Mouse (Mus musculus): ENCODE measurements at regions not wholly inside any gene's neighbourhood (a gene's known extent, or its start where the extent isn't known, plus 50 kb on each side); places are given as distances from the start of the nearest gene placed in this dataset.

DNA sequence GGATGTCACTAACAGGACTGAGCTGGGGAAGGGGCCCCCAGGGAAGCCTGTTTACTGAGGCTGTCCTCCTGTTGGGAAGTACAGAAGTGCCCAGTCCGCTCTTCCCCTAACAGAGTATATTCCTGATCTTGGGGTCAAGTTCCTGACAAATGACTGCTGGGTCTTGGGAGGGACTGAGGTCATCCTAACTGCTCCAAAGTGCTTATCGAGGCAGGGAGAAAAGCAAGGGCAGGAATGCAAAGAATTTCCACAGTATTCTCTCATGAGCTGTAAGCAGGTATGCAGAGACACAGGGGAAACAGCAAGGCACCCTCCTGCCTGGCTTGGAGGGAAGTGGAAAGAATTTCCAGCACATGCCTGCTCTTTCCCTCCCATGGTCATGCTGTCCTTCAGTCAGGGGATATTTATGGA lies 107.9 kb downstream of the Oma1 start:
- Histone ChIP-seq H3K4me2 (ENCODE audit: low read depth, low read length) (no peak overlapping the region), H3K27ac (replicated peaks; ENCODE audit: low read depth, low read length) (no peak overlapping the region), H3K4me3 (ENCODE audit: low read depth, low read length) (no peak overlapping the region), H3K4me1 (ENCODE audit: control insufficient read depth, insufficient read depth, low read length) (no peaks in the 10 kb centered on the region), H3K9me3 (replicated peaks; ENCODE audit: control insufficient read depth, low read length) (no peaks in the 10 kb centered on the region), H3K9ac (replicated peaks; ENCODE audit: low read length) (no peak overlapping the region), H3K36me3 (replicated peaks; ENCODE audit: control insufficient read depth, insufficient read depth, low read depth, low read length) (no peaks in the 10 kb centered on the region), H3K27me3 (ENCODE audit: control insufficient read depth, insufficient read depth, low read length) (no peaks in the 10 kb centered on the region)
- DNase-seq (ENCODE audit: low spot score) (no peak), ATAC-seq (replicated peaks; ENCODE audit: insufficient number of reproducible peaks, low FRiP score, low TSS enrichment, low read depth) (no peak)
- 10% methylated on average over 2 of the region's 2 CpGs for WGBS

DNA sequence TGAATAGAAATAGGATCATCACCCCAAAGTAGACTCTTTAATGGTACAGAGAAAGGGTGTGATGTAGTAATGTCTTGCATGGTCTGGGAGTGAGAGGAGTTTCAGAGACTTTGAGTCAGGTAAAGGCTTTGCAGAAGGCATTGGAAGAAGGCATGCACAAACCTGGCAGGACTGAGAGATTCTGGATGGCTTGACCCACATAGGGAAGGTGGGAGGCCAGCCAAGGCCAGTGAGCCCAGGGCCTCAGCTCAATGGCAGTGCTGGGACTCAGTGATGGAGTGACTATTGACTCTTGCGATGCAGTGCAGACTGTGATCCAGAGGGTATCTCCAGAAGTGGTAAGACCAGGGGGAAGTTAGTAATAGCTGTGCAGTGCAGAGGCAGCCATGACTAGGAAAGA lies 127.8 kb downstream of the Oma1 start:
- ATAC-seq (replicated peaks; ENCODE audit: insufficient number of reproducible peaks, low FRiP score, low TSS enrichment, low read depth): no peak
- no peak for DNase-seq (ENCODE audit: low spot score)
- no peaks in the 10 kb centered on the region for H3K27me3 ChIP-seq (ENCODE audit: control insufficient read depth, insufficient read depth, low read length)
- H3K27ac ChIP-seq (replicated peaks; ENCODE audit: low read depth, low read length): no peak overlapping the region
- H3K4me1 ChIP-seq (ENCODE audit: control insufficient read depth, insufficient read depth, low read length): no peaks in the 10 kb centered on the region
- H3K36me3 ChIP-seq (replicated peaks; ENCODE audit: control insufficient read depth, insufficient read depth, low read depth, low read length): no peaks in the 10 kb centered on the region
- no peaks in the 10 kb centered on the region for H3K9me3 ChIP-seq (replicated peaks; ENCODE audit: control insufficient read depth, low read length)
- 100% methylated on average over 1 of the region's 1 CpGs for WGBS
- H3K4me3 ChIP-seq (ENCODE audit: low read depth, low read length): no peak overlapping the region
- H3K4me2 ChIP-seq (ENCODE audit: low read depth, low read length): no peak overlapping the region
- no peak overlapping the region for H3K9ac ChIP-seq (replicated peaks; ENCODE audit: low read length)

DNA sequence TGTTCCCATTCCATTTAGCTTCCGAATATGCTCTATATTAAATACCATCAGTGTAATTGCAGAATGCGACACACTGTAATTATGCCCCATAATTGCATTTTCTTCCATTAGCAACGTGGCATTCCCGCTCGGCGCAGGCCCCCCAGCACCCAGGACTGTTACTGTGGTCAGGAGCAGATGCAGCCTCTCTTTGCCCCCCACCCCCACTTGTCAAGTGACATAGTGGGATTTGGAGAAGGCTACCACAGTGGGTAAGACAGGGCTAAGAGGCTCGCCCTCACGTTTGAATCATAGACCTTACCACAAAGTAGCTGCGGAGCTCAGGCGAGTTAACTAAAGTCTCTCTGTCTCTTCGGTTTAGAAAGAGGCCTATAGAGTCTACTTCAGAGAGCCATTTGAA lies 128.3 kb downstream of the Oma1 start:
- H3K4me2 ChIP-seq (ENCODE audit: low read depth, low read length): no peak overlapping the region
- DNase-seq (ENCODE audit: low spot score) (no peak), ATAC-seq (replicated peaks; ENCODE audit: insufficient number of reproducible peaks, low FRiP score, low TSS enrichment, low read depth) (no peak)
- H3K36me3 ChIP-seq (replicated peaks; ENCODE audit: control insufficient read depth, insufficient read depth, low read depth, low read length): no peaks in the 10 kb centered on the region
- no peak overlapping the region for H3K4me3 ChIP-seq (ENCODE audit: low read depth, low read length)
- no peak overlapping the region for H3K9ac ChIP-seq (replicated peaks; ENCODE audit: low read length)
- H3K27ac ChIP-seq (replicated peaks; ENCODE audit: low read depth, low read length): no peak overlapping the region
- H3K9me3 ChIP-seq (replicated peaks; ENCODE audit: control insufficient read depth, low read length): no peaks in the 10 kb centered on the region
- H3K27me3 ChIP-seq (ENCODE audit: control insufficient read depth, insufficient read depth, low read length): no peaks in the 10 kb centered on the region
- no peaks in the 10 kb centered on the region for H3K4me1 ChIP-seq (ENCODE audit: control insufficient read depth, insufficient read depth, low read length)
- 80% methylated on average over 11 of the region's 11 CpGs for WGBS

DNA sequence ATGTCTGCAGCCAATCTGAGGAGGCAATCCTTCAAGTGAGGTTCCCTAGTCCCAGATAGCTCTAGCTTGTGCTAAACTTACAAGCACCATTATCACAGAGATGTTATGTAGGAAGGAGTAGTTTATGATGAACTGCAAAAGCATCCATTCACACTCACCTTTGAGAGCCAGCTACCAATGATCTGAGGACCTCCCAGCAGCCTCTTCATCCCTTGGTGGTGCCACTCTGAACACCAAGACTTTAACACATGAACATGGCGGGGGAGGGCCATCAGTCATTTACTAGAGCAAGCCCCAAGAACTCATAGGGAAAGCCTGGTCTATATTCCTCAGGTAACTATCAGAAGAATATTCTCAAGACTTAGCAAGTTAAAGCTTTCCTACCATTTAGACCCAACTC lies 135.7 kb downstream of the Oma1 start:
- H3K4me3 ChIP-seq (ENCODE audit: low read depth, low read length): no peak overlapping the region
- no peak for DNase-seq (ENCODE audit: low spot score)
- H3K4me1 ChIP-seq (ENCODE audit: control insufficient read depth, insufficient read depth, low read length): no peaks in the 10 kb centered on the region
- no peak for ATAC-seq (replicated peaks; ENCODE audit: insufficient number of reproducible peaks, low FRiP score, low TSS enrichment, low read depth)
- no peaks in the 10 kb centered on the region for H3K27me3 ChIP-seq (ENCODE audit: control insufficient read depth, insufficient read depth, low read length)
- no peaks in the 10 kb centered on the region for H3K9me3 ChIP-seq (replicated peaks; ENCODE audit: control insufficient read depth, low read length)
- no peaks in the 10 kb centered on the region for H3K36me3 ChIP-seq (replicated peaks; ENCODE audit: control insufficient read depth, insufficient read depth, low read depth, low read length)
- H3K4me2 ChIP-seq (ENCODE audit: low read depth, low read length): no peak overlapping the region
- no peak overlapping the region for H3K9ac ChIP-seq (replicated peaks; ENCODE audit: low read length)
- WGBS: 95% methylated on average over 1 of the region's 1 CpGs
- H3K27ac ChIP-seq (replicated peaks; ENCODE audit: low read depth, low read length): no peak overlapping the region

DNA sequence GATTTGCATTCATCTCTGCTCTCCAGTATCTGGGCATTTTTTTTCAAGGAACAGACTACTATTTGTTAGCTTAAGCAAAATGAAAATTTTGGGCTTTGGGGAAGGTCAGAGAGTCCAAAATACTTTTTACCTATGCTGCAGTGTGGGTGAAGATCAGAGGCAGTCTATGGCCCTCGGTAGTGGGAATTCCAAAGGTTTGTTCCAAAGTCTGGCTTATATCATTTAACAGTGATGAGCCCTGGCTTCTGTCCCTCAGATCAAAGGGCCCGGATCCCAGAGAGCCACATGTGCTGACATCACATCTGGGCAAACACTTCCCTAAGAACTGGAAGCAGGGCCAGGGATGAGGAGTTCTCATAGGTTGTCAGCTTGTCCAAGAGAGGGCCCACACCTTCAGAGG lies 136.5 kb downstream of the Oma1 start:
- Histone ChIP-seq H3K27me3 (ENCODE audit: control insufficient read depth, insufficient read depth, low read length) (no peaks in the 10 kb centered on the region), H3K4me1 (ENCODE audit: control insufficient read depth, insufficient read depth, low read length) (no peaks in the 10 kb centered on the region), H3K9me3 (replicated peaks; ENCODE audit: control insufficient read depth, low read length) (no peaks in the 10 kb centered on the region), H3K4me2 (ENCODE audit: low read depth, low read length) (no peak overlapping the region), H3K36me3 (replicated peaks; ENCODE audit: control insufficient read depth, insufficient read depth, low read depth, low read length) (no peaks in the 10 kb centered on the region), H3K27ac (replicated peaks; ENCODE audit: low read depth, low read length) (no peak overlapping the region), H3K4me3 (ENCODE audit: low read depth, low read length) (no peak overlapping the region), H3K9ac (replicated peaks; ENCODE audit: low read length) (no peak overlapping the region)
- ATAC-seq (replicated peaks; ENCODE audit: insufficient number of reproducible peaks, low FRiP score, low TSS enrichment, low read depth) (no peak), DNase-seq (ENCODE audit: low spot score) (no peak)
- 86% methylated on average over 2 of the region's 2 CpGs for WGBS

DNA sequence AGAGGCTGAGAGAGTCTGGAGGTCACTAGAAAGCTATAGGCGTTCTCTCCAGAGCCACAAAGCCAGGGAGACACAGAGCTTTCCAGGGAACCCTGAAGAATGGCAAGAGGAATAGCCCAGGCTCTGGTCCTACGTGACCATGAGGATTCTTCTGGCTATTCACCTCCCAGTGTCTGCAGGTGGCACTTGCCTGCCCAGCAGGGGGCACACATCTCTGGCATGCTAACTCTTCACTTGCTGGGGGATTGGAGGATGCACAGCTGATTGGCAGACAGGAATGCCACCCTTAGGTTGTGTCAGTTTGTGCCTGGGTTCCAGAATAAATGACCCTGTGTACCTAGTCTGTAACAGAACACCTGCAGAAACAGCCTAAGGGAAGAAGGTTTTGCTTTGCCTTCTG lies 141.8 kb downstream of the Oma1 start:
- no peak for ATAC-seq (replicated peaks; ENCODE audit: insufficient number of reproducible peaks, low FRiP score, low TSS enrichment, low read depth)

DNA sequence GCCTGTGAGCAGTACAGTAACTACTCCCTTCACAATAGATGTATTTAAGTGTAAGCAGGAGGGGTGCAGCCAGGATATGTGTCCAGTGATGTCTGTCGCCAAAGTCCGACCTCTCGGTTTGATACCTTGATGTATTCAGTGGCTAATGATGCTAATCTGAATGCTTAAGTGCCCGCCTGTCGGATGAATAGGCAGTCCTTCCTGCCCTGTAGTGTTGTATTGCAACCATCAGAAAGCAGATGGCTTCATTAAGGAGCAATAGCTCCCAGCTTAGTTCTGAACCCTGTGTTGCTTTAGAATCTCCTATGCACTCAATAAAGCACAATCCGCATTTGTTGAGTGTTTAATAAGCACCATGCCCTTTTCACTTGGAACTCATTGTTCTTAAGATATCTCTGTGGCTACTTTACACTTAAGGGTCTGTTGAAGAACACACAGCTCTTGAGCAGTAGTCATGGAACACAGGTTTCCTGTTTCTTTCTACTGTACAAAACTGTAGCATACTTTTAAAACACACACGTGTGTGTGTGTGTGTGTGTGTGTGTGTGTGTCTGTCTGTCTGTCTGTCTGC lies 152.5 kb downstream of the Oma1 start:
- Histone ChIP-seq H3K9ac (replicated peaks; ENCODE audit: low read length) (no peak overlapping the region), H3K4me3 (ENCODE audit: low read depth, low read length) (no peak overlapping the region), H3K27me3 (ENCODE audit: control insufficient read depth, insufficient read depth, low read length) (no peaks in the 10 kb centered on the region), H3K4me1 (ENCODE audit: control insufficient read depth, insufficient read depth, low read length) (no peaks in the 10 kb centered on the region), H3K36me3 (replicated peaks; ENCODE audit: control insufficient read depth, insufficient read depth, low read depth, low read length) (no peaks in the 10 kb centered on the region), H3K9me3 (replicated peaks; ENCODE audit: control insufficient read depth, low read length) (no peaks in the 10 kb centered on the region), H3K4me2 (ENCODE audit: low read depth, low read length) (no peak overlapping the region), H3K27ac (replicated peaks; ENCODE audit: low read depth, low read length) (no peak overlapping the region)
- no peak for DNase-seq (ENCODE audit: low spot score)
- no peak for ATAC-seq (replicated peaks; ENCODE audit: insufficient number of reproducible peaks, low FRiP score, low TSS enrichment, low read depth)
- WGBS: 72% methylated on average over 7 of the region's 7 CpGs

More for the DNA sequence above, 141.8 kb downstream of the Oma1 start:
- no peak overlapping the region for H3K9ac ChIP-seq (replicated peaks; ENCODE audit: low read length)
- no peak for DNase-seq (ENCODE audit: low spot score)
- H3K4me1 ChIP-seq (ENCODE audit: control insufficient read depth, insufficient read depth, low read length): no peaks in the 10 kb centered on the region
- whole genome bisulfite sequencing: 69% methylated on average over 2 of the region's 2 CpGs
- H3K27ac ChIP-seq (replicated peaks; ENCODE audit: low read depth, low read length): no peak overlapping the region
- H3K9me3 ChIP-seq (replicated peaks; ENCODE audit: control insufficient read depth, low read length): no peaks in the 10 kb centered on the region
- no peaks in the 10 kb centered on the region for H3K27me3 ChIP-seq (ENCODE audit: control insufficient read depth, insufficient read depth, low read length)
- H3K4me2 ChIP-seq (ENCODE audit: low read depth, low read length): no peak overlapping the region
- H3K4me3 ChIP-seq (ENCODE audit: low read depth, low read length): no peak overlapping the region
- H3K36me3 ChIP-seq (replicated peaks; ENCODE audit: control insufficient read depth, insufficient read depth, low read depth, low read length): no peaks in the 10 kb centered on the region

DNA sequence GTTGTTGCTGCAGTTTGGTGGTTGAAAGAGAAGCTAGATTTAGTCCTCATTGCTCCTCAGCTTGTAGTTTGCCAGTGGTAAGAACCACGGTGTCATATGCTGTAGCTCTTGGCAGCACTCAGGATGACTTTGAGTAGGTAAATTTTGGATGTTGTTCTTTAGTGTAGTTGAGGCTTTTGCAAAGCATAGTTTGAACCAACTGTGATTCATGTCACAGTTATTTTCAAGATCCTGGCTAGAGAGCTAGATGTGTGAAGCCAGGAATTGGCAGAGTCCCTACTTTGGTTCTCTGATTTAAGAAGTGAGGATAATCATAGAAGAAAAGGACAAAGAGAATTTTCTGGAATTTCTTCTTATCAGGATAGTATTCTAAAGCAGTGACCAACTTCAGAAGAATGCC lies 143.6 kb upstream of the Dab1 start:
- Histone ChIP-seq H3K9me3 (replicated peaks; ENCODE audit: control insufficient read depth, low read length) (no peaks in the 10 kb centered on the region), H3K36me3 (replicated peaks; ENCODE audit: control insufficient read depth, insufficient read depth, low read depth, low read length) (no peaks in the 10 kb centered on the region), H3K9ac (replicated peaks; ENCODE audit: low read length) (no peak overlapping the region), H3K4me1 (ENCODE audit: control insufficient read depth, insufficient read depth, low read length) (no peaks in the 10 kb centered on the region), H3K4me2 (ENCODE audit: low read depth, low read length) (no peak overlapping the region), H3K27ac (replicated peaks; ENCODE audit: low read depth, low read length) (no peak overlapping the region), H3K27me3 (ENCODE audit: control insufficient read depth, insufficient read depth, low read length) (no peaks in the 10 kb centered on the region), H3K4me3 (ENCODE audit: low read depth, low read length) (no peak overlapping the region)
- DNase-seq (ENCODE audit: low spot score) (no peak), ATAC-seq (replicated peaks; ENCODE audit: insufficient number of reproducible peaks, low FRiP score, low TSS enrichment, low read depth) (no peak)
- 81% methylated on average over 1 of the region's 1 CpGs for WGBS

All from embryonic facial prominence, embryonic 11.5 days (tissue).